Mouse (Mus musculus): ENCODE results near the gene Ncstn. TPM values are rescaled to one million over a fixed set of nuclear protein-coding genes. Genes with fewer than 3 reads are reported as not detected.

The Ncstn gene
- polyA plus RNA-seq, 1 experiment from 2014 or later = 137 TPM

DNA sequence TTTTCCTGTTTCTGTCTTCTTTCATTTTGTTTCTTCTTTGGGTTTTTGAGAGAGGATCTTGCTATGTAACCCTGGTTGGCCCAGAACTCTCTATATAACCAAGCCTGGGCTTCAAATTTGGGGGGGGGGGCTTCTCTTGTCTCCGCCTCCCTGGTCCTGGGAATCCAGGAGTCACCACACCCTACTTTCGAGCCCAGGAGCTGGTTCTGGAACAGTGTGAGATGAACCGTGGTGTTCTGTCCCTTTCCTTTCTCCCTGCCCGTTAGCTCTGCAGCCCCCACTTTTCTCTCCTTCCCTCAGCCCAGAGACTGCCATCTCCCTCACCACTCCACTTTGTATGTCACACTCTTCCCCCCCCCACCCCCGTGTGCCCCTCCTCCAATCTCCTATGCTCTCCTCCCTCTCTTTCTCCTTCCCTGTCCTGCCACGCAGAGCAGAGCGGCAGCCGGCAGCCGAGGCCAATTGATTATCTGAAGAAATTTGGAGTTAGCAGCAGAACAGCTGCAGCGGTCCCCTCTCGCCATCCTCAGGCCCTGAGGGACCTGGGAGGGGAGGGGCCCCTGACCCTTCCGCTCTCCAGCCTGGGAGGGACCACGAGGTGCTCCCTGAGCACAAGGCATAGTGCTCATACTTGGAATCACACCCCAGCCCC lies 33.3 kb downstream of the Ncstn start:
- no peak overlapping the region for H3K4me3 ChIP-seq

DNA sequence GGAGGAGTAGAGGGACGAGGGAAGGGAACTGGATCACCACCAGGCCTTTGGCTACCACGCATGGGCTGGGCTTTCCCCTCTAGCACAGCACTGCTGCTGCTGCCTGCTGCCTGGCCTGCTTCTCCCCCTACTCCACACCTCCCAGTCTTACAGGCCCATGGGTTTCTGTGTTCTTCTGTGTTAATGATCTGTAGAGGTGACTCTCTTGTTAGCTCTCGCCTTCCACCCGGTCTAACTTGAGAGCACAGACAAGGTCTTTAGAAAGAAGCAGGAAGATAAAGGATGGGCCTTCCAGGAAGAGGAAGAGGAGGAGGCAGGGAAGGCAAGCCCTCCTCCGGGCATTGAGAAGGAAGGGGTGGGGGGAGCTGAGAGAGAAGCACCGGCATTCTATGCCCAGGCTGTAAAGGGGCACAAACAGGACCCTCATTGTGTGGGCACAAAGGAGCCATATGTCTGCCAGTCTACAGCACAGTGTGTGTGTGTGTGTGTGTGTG lies 34.3 kb downstream of the Ncstn start:
- peak overlapping the region; percentile 92 for H3K27ac ChIP-seq
- no peaks in the 10 kb centered on the region for H3K27me3 ChIP-seq (replicated peaks)
- no peaks in the 10 kb centered on the region for H3K9me3 ChIP-seq
- H3K9ac ChIP-seq = 0 out of 2 replicates have a peak overlapping the region, but pooled peaks have one; percentile 29
- no peaks in the 10 kb centered on the region; the same call in 1 of the 2 replicates for H3K36me3 ChIP-seq
- peaks cover 39% of the 10 kb centered on the region for H3K4me1 ChIP-seq
- WGBS = 7% methylated on average over 6 of the region's 6 CpGs
- peak; percentile 84 for ATAC-seq (ENCODE audit: low FRiP score, low read depth)
- peak overlapping the region; percentile 49 for H3K4me2 ChIP-seq (replicated peaks)
- H3K4me3 ChIP-seq = peak overlapping the region; percentile 18

More for the DNA sequence above, 33.3 kb downstream of the Ncstn start:
- Histone ChIP-seq H3K9me3 (no peaks in the 10 kb centered on the region), H3K4me2 (replicated peaks) (peak overlapping the region; percentile 49), H3K4me1 (peaks cover 49% of the 10 kb centered on the region), H3K27ac (peak overlapping the region; percentile 92), H3K9ac (0 out of 2 replicates have a peak overlapping the region, but pooled peaks have one; percentile 22), H3K36me3 (no peaks in the 10 kb centered on the region; the same call in 1 of the 2 replicates), H3K27me3 (replicated peaks) (peaks cover 5% of the 10 kb centered on the region; the same call in 1 of the 2 replicates)
- ATAC-seq (ENCODE audit: low FRiP score, low read depth) = peak; percentile 64
- WGBS = 13% methylated on average over 13 of the region's 13 CpGs

GRCm38 (mm10) chr1:172046938-172047337 lies 35.7 kb downstream of the Ncstn start:
- H3K4me3 ChIP-seq = no peak overlapping the region
- H3K9ac ChIP-seq = no peak overlapping the region
- H3K4me2 ChIP-seq (replicated peaks) = peak overlapping the region; percentile 49
- H3K4me1 ChIP-seq = peaks cover 32% of the 10 kb centered on the region
- no peak for ATAC-seq (ENCODE audit: low FRiP score, low read depth)
- WGBS = 10% methylated on average over 5 of the region's 5 CpGs
- H3K27me3 ChIP-seq (replicated peaks) = no peaks in the 10 kb centered on the region
- no peaks in the 10 kb centered on the region for H3K9me3 ChIP-seq
- H3K36me3 ChIP-seq = no peaks in the 10 kb centered on the region
- H3K27ac ChIP-seq = peak overlapping the region; percentile 92; the same call in 1 of the 2 replicates

GRCm38 (mm10) chr1:172046410-172046809 lies 36.2 kb downstream of the Ncstn start:
- no peaks in the 10 kb centered on the region for H3K36me3 ChIP-seq
- no peak overlapping the region for H3K4me3 ChIP-seq
- H3K9me3 ChIP-seq = no peaks in the 10 kb centered on the region
- peaks cover 32% of the 10 kb centered on the region for H3K4me1 ChIP-seq
- no peak overlapping the region for H3K4me2 ChIP-seq (replicated peaks)
- no peak overlapping the region; the same call in 1 of the 2 replicates for H3K27ac ChIP-seq
- ATAC-seq (ENCODE audit: low FRiP score, low read depth) = no peak
- no peak overlapping the region for H3K9ac ChIP-seq
- 78% methylated on average over 8 of the region's 8 CpGs for WGBS
- H3K27me3 ChIP-seq (replicated peaks) = no peaks in the 10 kb centered on the region

DNA sequence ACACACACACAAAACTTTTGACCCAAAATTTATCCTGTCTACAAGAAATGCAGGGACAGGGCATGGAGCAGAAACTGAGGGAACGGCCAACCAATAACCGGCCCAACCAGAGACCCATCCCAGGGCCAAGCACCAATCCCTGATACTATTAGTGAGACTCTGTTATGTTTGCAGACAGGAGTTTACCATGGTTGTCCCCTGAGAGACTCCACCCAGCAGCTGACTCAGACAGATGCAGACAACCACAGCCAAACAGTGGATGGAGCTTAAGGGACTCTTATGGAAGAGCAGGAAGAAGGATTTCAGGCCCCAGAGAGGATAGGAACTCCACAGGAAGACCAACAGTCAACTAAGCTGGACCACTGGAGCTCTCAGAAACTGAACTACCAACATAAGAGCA lies 52.7 kb downstream of the Ncstn start:
- no peak overlapping the region for H3K9ac ChIP-seq
- no peak for ATAC-seq (ENCODE audit: low FRiP score, low read depth)
- H3K4me1 ChIP-seq = peaks cover 29% of the 10 kb centered on the region
- H3K9me3 ChIP-seq = no peaks in the 10 kb centered on the region
- H3K4me3 ChIP-seq = no peak overlapping the region
- H3K27ac ChIP-seq = no peak overlapping the region
- no peak overlapping the region for H3K4me2 ChIP-seq (replicated peaks)
- no peaks in the 10 kb centered on the region for H3K36me3 ChIP-seq
- 94% methylated on average over 2 of the region's 2 CpGs for WGBS
- no peaks in the 10 kb centered on the region for H3K27me3 ChIP-seq (replicated peaks)

GRCm38 (mm10) chr1:172028394-172029275 lies 54.0 kb downstream of the Ncstn start, which contains the start of gene Vangl2:
TSS of gene Vangl2 (minus strand) at chr1:172028444.
- Histone ChIP-seq H3K36me3 (no peaks in the 10 kb centered on the region), H3K4me3 (peak within 1 kb of the TSS; percentile 72), H3K4me1 (peaks cover 42% of the 10 kb centered on the region), H3K9me3 (no peaks in the 10 kb centered on the region), H3K27me3 (replicated peaks) (no peaks in the 10 kb centered on the region), H3K9ac (peak within 1 kb of the TSS; percentile 85), H3K4me2 (replicated peaks) (peak within 1 kb of the TSS; percentile 92), H3K27ac (peak within 1 kb of the TSS; percentile 75)
- ATAC-seq (ENCODE audit: low FRiP score, low read depth) = no peak
- WGBS = 31% methylated on average over 21 of the region's 21 CpGs

GRCm38 (mm10) chr1:172027809-172028102 lies 54.8 kb downstream of the Ncstn start:
- Histone ChIP-seq H3K27me3 (replicated peaks) (no peaks in the 10 kb centered on the region), H3K36me3 (no peaks in the 10 kb centered on the region)

GRCm38 (mm10) chr1:172027010-172027808 lies 55.4 kb downstream of the Ncstn start:
- Histone ChIP-seq H3K4me2 (replicated peaks) (peak overlapping the region; percentile 92), H3K9me3 (no peaks in the 10 kb centered on the region), H3K27ac (peak overlapping the region; percentile 75), H3K9ac (peak overlapping the region; percentile 85), H3K4me1 (peaks cover 54% of the 10 kb centered on the region), H3K4me3 (peak overlapping the region; percentile 72), H3K27me3 (replicated peaks) (no peaks in the 10 kb centered on the region), H3K36me3 (peaks cover 5% of the 10 kb centered on the region; the same call in 1 of the 2 replicates)
- WGBS = under 1% methylated on average over 50 of the region's 54 CpGs
- peak; percentile 88 for ATAC-seq (ENCODE audit: low FRiP score, low read depth)

More at GRCm38 (mm10) chr1:172027809-172028102, 54.8 kb downstream of the Ncstn start:
- Histone ChIP-seq H3K9ac (peak overlapping the region; percentile 85; the same call in 1 of the 2 replicates), H3K27ac (peak overlapping the region; percentile 75; the same call in 1 of the 2 replicates), H3K4me2 (replicated peaks) (peak overlapping the region; percentile 92), H3K4me1 (peaks cover 49% of the 10 kb centered on the region), H3K4me3 (no peak overlapping the region), H3K9me3 (no peaks in the 10 kb centered on the region)
- peak; percentile 49; the same call in 1 of the 2 replicates for ATAC-seq (ENCODE audit: low FRiP score, low read depth)
- WGBS = 6% methylated on average over 10 of the region's 10 CpGs

DNA sequence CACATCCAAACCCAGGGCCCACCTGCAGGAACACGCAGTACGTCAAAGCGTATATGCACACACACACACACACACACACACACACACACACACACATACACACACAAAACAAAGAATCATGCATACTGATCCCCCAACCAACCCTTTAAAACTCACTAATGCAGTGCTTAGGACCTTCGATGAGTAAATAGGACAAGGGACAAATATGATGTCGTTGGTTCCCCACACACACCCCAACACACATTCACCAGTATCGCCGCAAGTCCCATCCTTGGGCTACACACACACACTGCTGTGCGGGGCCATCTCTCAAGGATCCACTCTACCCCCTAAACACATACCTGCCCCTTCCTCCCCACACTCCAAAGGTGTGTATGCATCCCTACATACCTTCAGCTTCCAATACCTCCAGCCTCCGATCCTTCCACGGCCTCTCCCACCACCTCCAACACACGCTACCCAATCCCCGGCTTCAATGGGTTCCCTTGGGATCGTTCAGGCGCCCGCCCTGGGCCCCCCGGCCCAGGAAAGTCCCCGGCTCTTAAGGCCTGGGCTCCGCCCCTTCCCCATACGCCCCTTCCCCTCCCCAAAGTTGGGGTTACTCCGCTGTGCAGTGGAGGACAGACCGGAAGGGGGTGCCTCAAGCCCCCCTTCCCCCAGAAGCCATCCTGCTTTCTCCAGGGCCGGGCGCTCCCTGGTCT lies 56.2 kb downstream of the Ncstn start:
- no peaks in the 10 kb centered on the region for H3K9me3 ChIP-seq
- peak overlapping the region; percentile 92 for H3K4me2 ChIP-seq (replicated peaks)
- peak; percentile 63 for ATAC-seq (ENCODE audit: low FRiP score, low read depth)
- H3K4me3 ChIP-seq = peak overlapping the region; percentile 72
- H3K27me3 ChIP-seq (replicated peaks) = no peaks in the 10 kb centered on the region
- WGBS = 1% methylated on average over 23 of the region's 23 CpGs
- peak overlapping the region; percentile 85 for H3K9ac ChIP-seq
- peaks cover 11% of the 10 kb centered on the region; the same call in 1 of the 2 replicates for H3K36me3 ChIP-seq
- H3K4me1 ChIP-seq = peaks cover 63% of the 10 kb centered on the region
- H3K27ac ChIP-seq = peak overlapping the region; percentile 75; the same call in 1 of the 2 replicates

- 19% methylated on average over 8 of the region's 8 CpGs for WGBS
- H3K4me1 ChIP-seq = peaks cover 71% of the 10 kb centered on the region
- no peak for ATAC-seq (ENCODE audit: low FRiP score, low read depth)
Measured at GRCm38 (mm10) chr1:172025201-172025904, 57.2 kb downstream of the Ncstn start.

More at GRCm38 (mm10) chr1:172025201-172025904, 57.2 kb downstream of the Ncstn start:
- H3K27ac ChIP-seq = 0 out of 2 replicates have a peak overlapping the region, but pooled peaks have one; percentile 1
- peaks cover 11% of the 10 kb centered on the region; the same call in 1 of the 2 replicates for H3K36me3 ChIP-seq
- H3K9ac ChIP-seq = peak overlapping the region; percentile 85
- H3K4me3 ChIP-seq = peak overlapping the region; percentile 72
- peak overlapping the region; percentile 92 for H3K4me2 ChIP-seq (replicated peaks)
- H3K9me3 ChIP-seq = no peaks in the 10 kb centered on the region
- no peaks in the 10 kb centered on the region for H3K27me3 ChIP-seq (replicated peaks)

Data from neural tube, embryonic 12.5 days (tissue).